Mouse (Mus musculus) spleen, postnatal 36 days (tissue): ENCODE measurements at regions not wholly inside any gene's neighbourhood (a gene's known extent, or its start where the extent isn't known, plus 50 kb on each side); places are given as distances from the start of the nearest gene placed in this dataset.

Experiments used
- DNase-seq, 2 experiments: peaks; one replicate each; pipeline ENCODE4 v3.0.0; 2022; ENCODE audit warnings: low spot score in 2 of 2, mixed read lengths in 1 of 2

GRCm38 (mm10) chr16:78156876-78157232 lies 144.4 kb upstream of the Cxadr start:
- DNase-seq: no peak

DNA sequence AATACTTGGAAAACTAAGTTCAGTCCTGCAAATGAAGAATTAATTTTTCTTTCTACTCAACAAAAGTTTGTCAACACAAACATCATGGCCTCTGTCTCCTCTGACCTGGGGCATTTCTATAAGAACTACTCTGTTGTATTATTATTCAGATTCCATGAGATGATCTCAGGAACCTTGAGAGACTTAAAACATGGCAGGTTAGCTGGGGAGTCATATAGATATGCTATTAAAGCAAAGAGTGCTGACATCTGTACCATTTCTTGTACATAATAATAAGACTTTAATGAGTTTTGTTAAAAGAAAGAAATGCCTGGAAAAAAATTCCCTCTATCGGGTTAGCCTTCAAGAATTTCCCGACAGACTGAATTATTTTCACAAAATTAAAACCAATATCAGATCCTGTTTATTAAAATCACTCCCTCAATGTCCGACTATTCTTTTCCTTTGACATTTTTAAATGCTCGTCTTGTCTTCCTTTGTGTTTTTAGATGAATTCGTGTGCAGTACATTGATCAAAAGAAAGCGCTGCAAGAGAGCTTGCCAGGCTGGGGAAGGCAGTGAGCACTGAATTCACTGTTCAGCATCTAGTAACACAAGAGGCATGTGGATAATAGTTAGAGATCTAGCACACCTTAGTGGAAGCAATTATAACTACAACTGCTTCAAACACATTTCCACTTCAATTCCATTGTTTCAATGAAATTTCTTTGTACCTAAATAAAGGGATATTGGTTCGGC lies 145.0 kb upstream of the Cxadr start:
- no peak for DNase-seq

DNA sequence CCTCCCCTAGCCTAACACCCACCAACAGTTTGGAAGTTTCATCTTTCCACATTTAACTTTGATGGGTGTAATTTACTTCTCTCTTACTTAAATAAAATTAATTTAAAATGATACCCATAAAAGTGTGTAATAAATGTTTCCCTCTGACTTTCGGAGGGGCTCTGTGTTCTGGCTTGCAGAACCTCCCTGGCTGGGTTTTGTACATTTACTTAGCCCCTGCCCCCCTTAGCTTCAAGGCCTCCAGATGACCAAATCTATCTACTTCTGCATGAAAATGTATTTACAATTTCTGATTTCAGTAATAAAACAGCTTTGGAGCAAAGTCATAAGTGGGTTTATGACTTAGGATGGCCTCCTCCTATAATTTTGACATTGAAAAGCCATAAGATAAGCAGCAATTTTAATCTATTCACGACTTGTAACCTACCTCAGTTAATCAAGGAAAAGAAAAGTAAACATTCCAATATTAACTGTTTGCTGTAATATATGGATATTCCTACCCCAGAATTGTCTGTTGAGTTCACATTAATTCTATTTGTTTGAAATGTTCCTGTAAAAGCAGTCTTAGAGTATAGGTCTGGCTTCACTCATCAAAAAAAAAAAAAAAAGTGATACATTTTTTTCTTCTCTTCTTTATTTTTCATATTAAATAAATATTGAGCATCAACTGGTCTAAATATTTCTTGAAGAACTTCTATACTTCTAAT lies 147.2 kb upstream of the Cxadr start:
- no peak for DNase-seq

GRCm38 (mm10) chr16:78144146-78144545 lies 157.1 kb upstream of the Cxadr start:
- no peak for DNase-seq

GRCm38 (mm10) chr16:78135501-78135900 lies 165.8 kb upstream of the Cxadr start:
- DNase-seq: no peak

DNA sequence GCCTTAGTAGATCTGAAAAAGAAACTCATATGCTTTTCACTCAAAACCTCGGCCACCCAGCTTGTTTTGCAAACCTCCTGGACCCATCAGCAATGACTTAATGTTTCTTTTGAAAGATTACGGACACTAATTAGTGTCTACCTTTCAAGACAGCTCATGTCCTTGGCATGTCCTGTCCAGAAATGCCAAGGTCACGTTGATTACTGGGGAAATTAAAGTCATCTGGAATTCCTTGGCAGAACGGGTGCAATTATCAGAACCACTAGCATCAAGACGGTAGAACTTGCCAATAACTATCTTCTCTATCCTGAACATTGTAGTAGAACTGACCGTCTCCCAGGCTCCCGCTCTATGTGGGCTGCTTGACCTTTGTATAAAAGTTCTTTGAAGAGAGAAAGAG lies 166.8 kb upstream of the Cxadr start:
- no peak for DNase-seq

DNA sequence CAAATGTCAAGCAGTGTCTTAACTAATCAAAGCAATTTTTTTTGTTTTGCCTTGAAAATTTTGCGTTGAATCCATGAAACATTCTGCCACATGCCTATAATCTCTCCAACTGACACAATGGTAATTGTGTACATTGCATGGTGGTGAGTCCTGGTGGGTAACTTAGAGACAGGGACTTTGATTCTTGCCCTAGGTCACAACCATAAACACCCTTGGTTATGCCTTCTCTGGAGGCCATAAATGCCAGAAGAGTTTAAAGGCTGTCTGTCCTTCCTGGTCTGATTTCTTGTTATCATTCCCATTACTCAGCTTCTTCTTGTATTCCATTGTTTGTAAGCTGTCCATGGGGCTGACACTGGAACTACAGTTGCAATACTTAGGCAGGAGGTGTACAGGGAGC lies 179.6 kb upstream of the Cxadr start:
- no peak for DNase-seq

DNA sequence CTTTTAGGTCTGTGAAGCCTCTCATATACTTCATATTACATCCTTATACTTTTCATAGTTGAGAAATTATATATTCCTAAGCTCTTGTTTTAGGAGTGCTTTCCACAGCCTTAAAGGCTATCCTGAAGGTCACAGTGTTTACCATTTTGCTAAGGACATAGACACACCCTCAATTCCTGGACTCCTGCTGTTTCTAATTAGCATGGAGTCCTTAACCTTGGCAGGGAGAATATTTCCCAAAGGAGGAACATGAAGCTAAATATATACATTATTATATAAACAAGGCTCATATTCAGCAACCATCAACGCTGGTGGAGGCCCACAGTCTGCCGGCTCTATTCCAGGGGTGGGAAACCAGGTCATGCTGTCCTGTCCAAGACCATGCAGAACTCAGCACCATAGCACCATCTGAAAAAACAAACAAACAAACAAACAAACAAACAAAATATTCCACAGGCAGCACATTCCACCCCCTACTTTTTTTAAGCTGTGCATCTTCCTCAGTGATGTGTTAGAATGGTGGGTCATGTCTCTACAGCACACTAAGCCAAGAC lies 180.9 kb upstream of the Cxadr start:
- no peak for DNase-seq

- no peak for DNase-seq
These were observed 197.0 kb upstream of the Cxadr start for GRCm38 (mm10) chr16:78104246-78104645.

DNA sequence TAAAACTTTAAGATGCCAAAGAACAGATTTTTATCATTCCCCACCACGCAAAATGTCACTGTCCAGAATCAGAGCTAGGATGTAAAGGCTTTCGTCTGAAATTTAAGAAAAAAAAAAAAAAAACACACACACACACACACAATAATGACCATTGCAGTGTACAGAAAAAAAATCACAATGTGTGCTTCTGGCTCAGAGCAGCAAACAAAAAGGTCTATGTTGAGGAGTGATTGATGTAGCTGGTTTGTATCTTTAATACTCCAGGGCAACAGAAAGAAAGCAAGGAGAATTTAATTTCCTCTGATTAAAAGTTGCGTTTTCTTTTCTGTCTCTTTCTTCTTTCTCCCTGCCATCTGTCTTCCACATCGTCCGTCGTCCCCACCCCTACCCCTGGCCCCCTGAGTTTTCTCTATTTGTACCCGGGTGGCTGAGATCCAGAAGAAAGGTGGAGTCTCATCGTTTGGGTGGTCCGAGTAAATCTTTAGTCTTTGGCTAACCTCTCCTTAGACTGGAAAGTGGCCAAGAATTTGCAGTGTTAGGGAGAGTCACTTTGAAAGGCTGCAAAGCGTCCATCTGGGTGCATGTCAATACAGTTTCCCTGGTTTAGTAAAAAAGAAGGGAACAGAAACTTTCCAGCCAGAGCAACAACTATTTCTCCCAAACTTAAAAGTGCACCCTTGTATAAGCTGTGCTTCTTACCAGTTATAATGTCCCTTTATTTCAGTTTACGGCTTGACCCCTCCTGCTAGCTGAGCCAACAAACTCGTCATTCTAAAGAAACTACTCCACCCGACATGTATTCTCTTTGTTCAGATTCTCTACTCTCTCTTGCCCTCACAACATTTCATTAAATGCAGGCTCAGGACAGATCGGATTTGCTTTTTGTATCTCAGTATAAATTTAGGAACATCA lies 199.6 kb upstream of the Cxadr start:
- DNase-seq: no peak

GRCm38 (mm10) chr16:78099842-78100241 lies 201.4 kb upstream of the Cxadr start:
- no peak for DNase-seq

DNA sequence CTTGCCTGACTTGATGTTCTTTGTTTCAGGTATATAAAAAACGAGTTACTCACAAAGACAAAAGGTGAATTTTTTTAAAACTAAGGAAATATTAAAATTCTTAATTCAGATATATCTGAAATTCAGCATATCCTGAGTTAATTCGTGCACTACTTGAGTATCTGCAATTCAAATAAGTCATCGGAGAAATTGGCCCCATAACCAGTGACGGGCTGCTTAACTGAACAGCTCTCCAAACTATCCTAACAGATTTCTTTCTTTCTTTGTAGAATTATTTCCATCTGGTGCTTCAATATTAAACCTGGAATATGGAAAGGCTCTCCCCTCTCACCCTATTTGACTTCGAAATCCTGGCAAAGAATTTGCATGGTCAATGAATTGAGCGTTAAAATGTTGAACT lies 202.2 kb upstream of the Cxadr start:
- no peak for DNase-seq

DNA sequence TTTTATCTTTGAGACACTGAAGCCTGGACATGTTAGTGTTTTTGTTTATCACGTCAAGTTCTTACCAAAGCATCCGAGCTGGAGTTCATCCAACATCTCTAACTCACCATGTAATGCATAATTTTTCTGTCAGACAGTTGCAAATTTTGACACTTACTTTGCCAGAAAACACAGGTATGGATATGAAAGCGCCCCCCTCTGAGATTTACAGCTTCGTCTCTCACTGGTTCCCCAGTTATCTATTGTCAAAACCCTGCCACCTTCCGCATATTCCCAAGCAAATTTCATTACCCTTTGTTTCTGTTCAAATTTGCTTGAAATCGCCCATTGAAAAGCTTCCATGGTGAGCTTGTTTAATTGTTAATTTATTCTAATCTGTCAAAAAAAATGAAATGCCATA lies 202.7 kb upstream of the Cxadr start:
- DNase-seq: no peak

DNA sequence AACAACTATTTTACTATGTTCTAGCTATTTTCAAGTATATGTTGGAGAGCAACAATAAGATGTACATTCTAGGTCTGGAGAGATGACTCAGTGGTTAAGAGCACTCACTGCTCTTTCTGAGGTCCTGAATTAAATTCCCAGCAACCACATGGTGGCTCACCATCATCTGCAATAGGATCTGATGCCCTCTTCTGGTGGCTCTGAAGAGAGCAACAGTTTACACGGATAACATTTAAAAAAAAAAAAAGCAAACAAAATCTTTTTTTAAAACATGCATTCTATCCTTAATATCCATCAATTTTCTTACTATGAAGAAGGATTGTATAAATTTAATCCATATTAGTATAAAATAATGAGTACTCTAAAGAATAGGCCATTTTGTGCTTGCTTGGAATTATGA lies 204.7 kb upstream of the Cxadr start:
- DNase-seq: no peak

DNA sequence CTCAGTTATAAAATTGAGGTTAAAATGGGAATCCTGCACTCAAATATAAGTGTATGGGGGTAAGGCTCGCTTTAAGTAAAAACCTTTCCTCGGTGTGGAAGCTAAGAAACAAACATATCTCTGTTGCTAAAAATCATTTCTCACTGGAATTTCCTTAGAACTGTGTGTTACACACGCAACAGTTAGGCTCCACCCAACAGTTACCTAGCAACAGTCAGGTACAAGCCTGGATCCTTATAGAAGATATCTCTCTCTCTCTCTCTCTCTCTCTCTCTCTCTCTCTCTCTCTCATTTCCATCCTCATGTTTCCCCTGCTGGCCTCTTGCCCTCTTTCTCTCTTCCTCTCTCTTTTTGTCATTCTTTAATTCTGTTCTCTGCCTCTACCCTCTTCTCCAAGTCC lies 211.1 kb upstream of the Cxadr start:
- DNase-seq: no peak

DNA sequence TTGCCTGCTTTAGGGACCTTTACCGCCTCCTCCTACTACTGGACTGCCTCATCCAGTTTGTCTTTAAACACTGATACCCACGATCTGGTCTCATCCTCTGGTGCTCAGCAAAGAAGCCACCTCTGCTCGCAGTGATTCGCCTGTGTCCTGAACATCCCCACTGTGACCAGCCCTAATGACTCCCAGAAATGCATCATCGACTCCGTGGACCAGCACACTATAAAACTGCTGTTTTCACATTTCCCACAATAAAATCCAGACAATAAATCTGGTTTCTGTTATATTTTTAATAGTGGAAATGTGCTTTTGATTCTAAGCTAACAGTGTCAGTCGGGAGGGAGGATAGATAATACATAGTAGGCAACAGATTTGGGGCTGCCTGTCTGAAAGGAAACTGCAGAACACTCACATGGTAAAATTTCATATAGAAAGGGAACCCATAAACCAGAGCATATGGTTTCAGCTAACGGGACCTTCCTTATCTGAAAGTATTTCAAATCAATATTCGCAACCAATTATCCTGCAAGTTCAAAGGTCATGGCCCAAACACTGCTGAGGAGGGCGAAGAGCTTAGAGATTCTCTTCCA lies 233.7 kb upstream of the Cxadr start:
- no peak for DNase-seq

GRCm38 (mm10) chr16:78060516-78060915 lies 240.8 kb upstream of the Cxadr start:
- no peak for DNase-seq

- DNase-seq: no peak
These were observed 243.7 kb upstream of the Cxadr start for GRCm38 (mm10) chr16:78057549-78057948.

DNA sequence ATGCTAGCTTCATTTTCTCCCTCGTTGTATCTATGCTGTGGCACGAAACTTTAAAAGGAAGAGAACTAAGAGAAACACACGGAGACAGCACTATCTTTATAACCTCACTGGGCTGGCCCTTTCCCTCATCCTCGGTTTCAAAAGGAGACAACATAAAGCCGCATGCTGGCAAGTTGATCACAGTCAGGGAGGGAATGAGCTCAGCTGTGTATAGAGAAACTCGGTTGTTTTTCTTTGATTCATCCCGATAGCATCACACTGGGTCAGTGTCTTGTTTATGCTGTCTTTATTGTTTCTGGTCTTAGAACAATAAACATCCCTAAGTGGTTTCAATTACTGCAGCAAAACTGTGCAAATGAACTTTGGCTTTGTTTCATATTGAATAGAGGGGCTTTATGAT lies 249.2 kb upstream of the Cxadr start:
- no peak for DNase-seq

GRCm38 (mm10) chr16:78040149-78040920 lies 261.0 kb upstream of the Cxadr start:
- no peak for DNase-seq
